Mouse (Mus musculus) heart, embryonic 13.5 days (tissue): Measurements from ENCODE around the gene Ptprg. TPM values are rescaled to one million over a fixed set of nuclear protein-coding genes. Genes with fewer than 3 reads are reported as not detected.

Experiments
- ATAC-seq: fragments of 200-750 bp; cut with Nextera tagmentation; 2 replicates; pipeline ENCODE4 v1.8.0; 2017; ENCODE audit warnings: moderate TSS enrichment; ENCODE audit not compliant: insufficient number of reproducible peaks, low FRiP score, low TSS enrichment; ENCODE audit errors: extremely low read depth
- H3K27ac ChIP-seq: fragments of 300-500 bp; sonication (generic); replicated peaks from 2 replicates; pipeline ENCODE4 v1.5.1; 2015; ENCODE audit warnings: moderate library complexity, mild to moderate bottlenecking, inconsistent platforms
- H3K27me3 ChIP-seq: fragments of 300-500 bp; sonication (generic); replicated peaks from 2 replicates; pipeline ENCODE4 v1.6.1; 2015; ENCODE audit warnings: mild to moderate bottlenecking, inconsistent platforms
- H3K36me3 ChIP-seq: fragments of 300-500 bp; sonication (generic); 2 replicates; pipeline ENCODE4 v1.6.1; 2015; ENCODE audit warnings: mild to moderate bottlenecking, inconsistent platforms
- H3K4me1 ChIP-seq: fragments of 300-500 bp; sonication (generic); 2 replicates; pipeline ENCODE4 v1.6.1; 2015; ENCODE audit warnings: inconsistent platforms
- H3K4me2 ChIP-seq: fragments of 300-500 bp; sonication (generic); 2 replicates; pipeline ENCODE4 v1.6.1; 2015; ENCODE audit warnings: inconsistent platforms, mild to moderate bottlenecking, moderate library complexity
- H3K4me3 ChIP-seq: fragments of 300-500 bp; sonication (generic); 2 replicates; pipeline ENCODE4 v1.5.1; 2015; ENCODE audit warnings: moderate library complexity, mild to moderate bottlenecking, inconsistent platforms
- H3K9ac ChIP-seq: fragments of 300-500 bp; sonication (generic); 2 replicates; pipeline ENCODE4 v1.6.1; 2015; ENCODE audit warnings: inconsistent platforms, mild to moderate bottlenecking, moderate library complexity
- H3K9me3 ChIP-seq: fragments of 300-500 bp; sonication (generic); 2 replicates; pipeline ENCODE4 v1.6.1; 2016; ENCODE audit warnings: inconsistent platforms
- WGBS: fragments of 180-500 bp; shearing (Covaris S2); methylation state at CpG from one replicate; pipeline ENCODE4 v1.1.7; 2015; ENCODE audit warnings: mixed read lengths; 5-methylcytosine and 5-hydroxymethylcytosine counted together
- polyA plus RNA-seq: library from polyadenylated mRNA; unstranded; fragments of >200 nt; fragmentation: Nextera tagmentation; extraction: Ambion mirVana; gene quantifications from 2 replicates; pipeline ENCODE4 v1.2.1, GENCODE M21; 2015

The Ptprg gene
- polyA plus RNA-seq, 1 experiment from 2014 or later: 18.3 TPM

GRCm38 (mm10) chr14:12065736-12066135, 512.4 kb downstream of the Ptprg start:
- H3K4me3 ChIP-seq: no peak overlapping the region

DNA sequence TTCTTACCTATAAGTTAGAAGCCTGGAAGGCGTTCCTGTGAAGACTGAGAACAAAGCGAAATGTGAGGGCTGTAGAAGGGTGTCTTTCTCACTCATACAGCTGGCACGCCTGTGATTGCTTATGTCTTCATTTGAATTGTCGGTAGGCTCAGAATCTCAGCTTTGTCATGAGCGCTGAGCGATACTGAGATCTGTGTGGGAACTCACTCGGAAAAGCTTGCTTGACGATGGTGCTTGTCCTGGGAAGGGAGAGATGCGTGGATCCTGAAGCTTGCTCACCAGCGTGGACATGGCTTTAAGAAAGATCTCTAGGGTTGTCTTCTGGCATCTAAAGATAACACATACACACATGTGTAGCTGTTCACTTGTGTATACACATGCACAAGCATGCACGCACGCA, 516.4 kb downstream of the Ptprg start:
- no peaks in the 10 kb centered on the region for H3K27me3 ChIP-seq
- H3K9me3 ChIP-seq: no peaks in the 10 kb centered on the region
- no peaks in the 10 kb centered on the region for H3K36me3 ChIP-seq
- WGBS: 89% methylated on average over 12 of the region's 12 CpGs
- H3K4me1 ChIP-seq: peaks cover 22% of the 10 kb centered on the region
- no peak overlapping the region for H3K4me2 ChIP-seq
- no peak overlapping the region for H3K27ac ChIP-seq
- H3K4me3 ChIP-seq: no peak overlapping the region
- no peak overlapping the region for H3K9ac ChIP-seq
- ATAC-seq: no peak

More at GRCm38 (mm10) chr14:12065736-12066135, 512.4 kb downstream of the Ptprg start:
- WGBS: 51% methylated on average over 2 of the region's 2 CpGs
- Histone ChIP-seq H3K36me3 (no peaks in the 10 kb centered on the region), H3K9me3 (no peaks in the 10 kb centered on the region), H3K27ac (no peak overlapping the region), H3K4me2 (no peak overlapping the region), H3K4me1 (peaks cover 14% of the 10 kb centered on the region), H3K27me3 (no peaks in the 10 kb centered on the region), H3K9ac (no peak overlapping the region)
- ATAC-seq: no peak

GRCm38 (mm10) chr14:12070361-12070760, 517.0 kb downstream of the Ptprg start:
- H3K9me3 ChIP-seq: no peaks in the 10 kb centered on the region
- no peak overlapping the region for H3K9ac ChIP-seq
- no peak for ATAC-seq
- H3K4me2 ChIP-seq: no peak overlapping the region
- no peaks in the 10 kb centered on the region for H3K27me3 ChIP-seq
- H3K36me3 ChIP-seq: no peaks in the 10 kb centered on the region
- no peak overlapping the region for H3K4me3 ChIP-seq
- peaks cover 22% of the 10 kb centered on the region for H3K4me1 ChIP-seq
- 48% methylated on average over 1 of the region's 1 CpGs for WGBS
- H3K27ac ChIP-seq: no peak overlapping the region

GRCm38 (mm10) chr14:12070856-12071465, 517.6 kb downstream of the Ptprg start:
- Histone ChIP-seq H3K36me3 (no peaks in the 10 kb centered on the region), H3K27ac (no peak overlapping the region), H3K4me1 (peaks cover 23% of the 10 kb centered on the region), H3K4me3 (no peak overlapping the region), H3K4me2 (no peak overlapping the region), H3K9ac (no peak overlapping the region), H3K9me3 (no peaks in the 10 kb centered on the region), H3K27me3 (no peaks in the 10 kb centered on the region)
- no peak for ATAC-seq
- 63% methylated on average over 7 of the region's 7 CpGs for WGBS

GRCm38 (mm10) chr14:12072026-12072861, 518.9 kb downstream of the Ptprg start:
- ATAC-seq: no peak
- no peak overlapping the region for H3K4me3 ChIP-seq
- H3K9ac ChIP-seq: no peak overlapping the region
- no peak overlapping the region for H3K27ac ChIP-seq
- H3K36me3 ChIP-seq: no peaks in the 10 kb centered on the region
- peaks cover 36% of the 10 kb centered on the region for H3K4me1 ChIP-seq
- H3K27me3 ChIP-seq: no peaks in the 10 kb centered on the region
- no peak overlapping the region for H3K4me2 ChIP-seq
- 77% methylated on average over 7 of the region's 7 CpGs for WGBS
- H3K9me3 ChIP-seq: no peaks in the 10 kb centered on the region

GRCm38 (mm10) chr14:12073408-12074107, 520.2 kb downstream of the Ptprg start:
- H3K27ac ChIP-seq: no peak overlapping the region
- H3K36me3 ChIP-seq: no peaks in the 10 kb centered on the region
- WGBS: 82% methylated on average over 2 of the region's 2 CpGs
- H3K27me3 ChIP-seq: no peaks in the 10 kb centered on the region
- peaks cover 42% of the 10 kb centered on the region for H3K4me1 ChIP-seq
- no peak for ATAC-seq
- no peak overlapping the region for H3K9ac ChIP-seq
- no peaks in the 10 kb centered on the region for H3K9me3 ChIP-seq
- H3K4me2 ChIP-seq: no peak overlapping the region
- H3K4me3 ChIP-seq: no peak overlapping the region

DNA sequence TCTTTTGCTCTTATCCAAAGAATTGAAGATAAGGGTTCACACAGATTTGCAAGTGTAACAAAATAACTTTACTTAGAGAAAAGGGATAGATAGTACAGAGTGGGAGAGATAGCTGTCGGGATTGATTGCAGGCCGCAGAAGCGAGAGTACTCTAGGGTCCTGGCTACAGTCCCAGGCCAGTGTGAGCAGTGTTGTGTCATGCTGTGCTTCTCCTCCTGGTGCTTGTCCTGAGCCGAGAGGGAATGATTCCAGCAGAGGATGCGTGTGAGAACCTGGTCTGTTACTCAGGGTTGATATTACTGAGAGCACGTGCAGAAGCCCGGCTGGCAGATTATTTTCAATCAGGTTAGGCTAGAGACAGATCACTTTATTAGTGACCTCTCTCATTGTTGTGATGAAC, 523.9 kb downstream of the Ptprg start:
- Histone ChIP-seq H3K36me3 (no peaks in the 10 kb centered on the region), H3K9me3 (no peaks in the 10 kb centered on the region), H3K9ac (no peak overlapping the region), H3K27me3 (no peaks in the 10 kb centered on the region), H3K27ac (peak overlapping the region; percentile 46), H3K4me1 (peaks cover 25% of the 10 kb centered on the region), H3K4me3 (no peak overlapping the region), H3K4me2 (no peak overlapping the region)
- no peak for ATAC-seq
- 25% methylated on average over 7 of the region's 7 CpGs for WGBS

DNA sequence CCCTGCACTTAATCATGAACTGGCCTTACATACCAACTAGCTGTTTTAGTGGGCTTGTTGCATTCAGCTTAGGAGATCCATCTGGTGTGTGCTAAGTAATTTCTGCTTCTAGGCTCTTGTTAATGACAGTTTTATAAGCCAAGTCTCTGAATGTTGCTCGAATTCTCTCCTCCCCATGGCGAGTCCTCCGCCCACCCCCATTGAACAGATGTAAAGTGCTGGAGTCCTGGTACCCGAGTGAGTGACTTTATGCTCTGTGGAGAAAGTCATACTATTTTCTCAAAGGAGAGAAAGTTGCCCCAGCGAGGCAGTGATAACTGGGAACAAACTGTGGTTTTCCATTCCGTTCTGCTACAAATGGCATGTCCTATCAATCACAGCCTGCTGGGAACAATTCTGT, 525.9 kb downstream of the Ptprg start:
- ATAC-seq: no peak
- no peak overlapping the region for H3K4me2 ChIP-seq
- no peaks in the 10 kb centered on the region for H3K36me3 ChIP-seq
- 60% methylated on average over 6 of the region's 6 CpGs for WGBS
- peaks cover 19% of the 10 kb centered on the region for H3K4me1 ChIP-seq
- H3K9me3 ChIP-seq: no peaks in the 10 kb centered on the region
- H3K27ac ChIP-seq: no peak overlapping the region
- no peak overlapping the region for H3K9ac ChIP-seq
- no peak overlapping the region for H3K4me3 ChIP-seq
- no peaks in the 10 kb centered on the region for H3K27me3 ChIP-seq

- 61% methylated on average over 4 of the region's 4 CpGs for WGBS
- Histone ChIP-seq H3K4me1 (peaks cover 19% of the 10 kb centered on the region), H3K9me3 (no peaks in the 10 kb centered on the region), H3K27ac (no peak overlapping the region), H3K9ac (no peak overlapping the region), H3K4me2 (no peak overlapping the region), H3K27me3 (no peaks in the 10 kb centered on the region), H3K36me3 (no peaks in the 10 kb centered on the region), H3K4me3 (no peak overlapping the region)
- ATAC-seq: no peak
These were observed 526.6 kb downstream of the Ptprg start for GRCm38 (mm10) chr14:12079833-12080401.

- Histone ChIP-seq H3K27ac (no peak overlapping the region), H3K27me3 (no peaks in the 10 kb centered on the region), H3K36me3 (no peaks in the 10 kb centered on the region), H3K9me3 (no peaks in the 10 kb centered on the region), H3K4me3 (no peak overlapping the region), H3K4me2 (no peak overlapping the region), H3K9ac (no peak overlapping the region), H3K4me1 (peaks cover 12% of the 10 kb centered on the region)
- no peak for ATAC-seq
- 63% methylated on average over 6 of the region's 6 CpGs for WGBS
These were observed 529.0 kb downstream of the Ptprg start for GRCm38 (mm10) chr14:12082131-12082921.

GRCm38 (mm10) chr14:12084076-12084475, 530.7 kb downstream of the Ptprg start:
- no peak overlapping the region for H3K4me2 ChIP-seq
- no peaks in the 10 kb centered on the region for H3K36me3 ChIP-seq
- no peak for ATAC-seq
- peaks cover 8% of the 10 kb centered on the region for H3K4me1 ChIP-seq
- no peak overlapping the region for H3K4me3 ChIP-seq
- no peak overlapping the region for H3K27ac ChIP-seq
- H3K9ac ChIP-seq: no peak overlapping the region
- WGBS: 77% methylated on average over 4 of the region's 4 CpGs
- H3K27me3 ChIP-seq: no peaks in the 10 kb centered on the region
- H3K9me3 ChIP-seq: no peaks in the 10 kb centered on the region
